Mouse (Mus musculus) adrenal gland, adult 2 months (tissue): ENCODE results near the gene Fau. TPM values are rescaled to one million over a fixed set of nuclear protein-coding genes. Genes with fewer than 3 reads are reported as not detected.
A peak's percentile ranks its signal among the peaks of the same experiment; 100 is the strongest.

Experiments
- DNase-seq: peaks from one replicate; pipeline ENCODE4 v3.0.0; 2021
- microRNA-seq, 2 experiments: library from miRNA; unstranded; fragments of <30 nt; microRNA quantifications; one replicate each; pipeline ENCODE4 v1.2.0; 2021
- polyA plus RNA-seq: library from polyadenylated mRNA; depleted of rRNA; stranded (reverse); fragments of >200 nt; gene quantifications from 2 replicates; pipeline ENCODE4 v1.2.3, GENCODE M21; 2012; rRNA removed
- total RNA-seq, 2 experiments: library from RNA; stranded (reverse); gene quantifications; 2 replicates each; pipeline ENCODE4 v1.2.3; 2021

The Fau gene
- total and polyA plus RNA-seq, 3 experiments: 984 to 1,229 (median 1,141) TPM

- DNase-seq: no peak
Observed at GRCm38 (mm10) chr19:6070571-6071250, 13.1 kb downstream of the Fau start.

GRCm38 (mm10) chr19:6071261-6071660 is 13.6 kb downstream of the Fau start:
- no peak for DNase-seq

- no peak for DNase-seq
Observed at GRCm38 (mm10) chr19:6073889-6074288, 16.2 kb downstream of the Fau start.

GRCm38 (mm10) chr19:6076564-6077393 is 19.1 kb downstream of the Fau start, which contains the start of gene Vps51:
Gene Vps51 (minus strand): TSS chr19:6077231.
- DNase-seq: peak; percentile 91

GRCm38 (mm10) chr19:6079983-6080480 is 22.4 kb downstream of the Fau start, which contains the start of gene Tmem262:
Gene Tmem262 (plus strand): TSS chr19:6080033.
- no peak for DNase-seq

GRCm38 (mm10) chr19:6082156-6082555 is 24.5 kb downstream of the Fau start, which contains the start of gene Gm28374:
Gene Gm28374 (minus strand): TSS chr19:6082256.
- no peak for DNase-seq

- peak; percentile 96 for DNase-seq
Observed at GRCm38 (mm10) chr19:6084478-6085248, 27.0 kb downstream of the Fau start, which contains the start of the genes Zfpl1 and Cdca5. Gene Zfpl1 (minus strand): TSS chr19:6084956. Gene Cdca5 (plus strand): TSS chr19:6084983.

GRCm38 (mm10) chr19:6085417-6085879 is 27.8 kb downstream of the Fau start:
- DNase-seq: peak; percentile 63

- DNase-seq: no peak
Observed at GRCm38 (mm10) chr19:6088841-6089240, 31.2 kb downstream of the Fau start.

- no peak for DNase-seq
Observed at GRCm38 (mm10) chr19:6094119-6094518, 36.5 kb downstream of the Fau start, which contains the start of gene AC131692.1. Gene AC131692.1 (plus strand): TSS chr19:6094419.

GRCm38 (mm10) chr19:6097847-6098246 is 40.2 kb downstream of the Fau start:
- DNase-seq: peak; percentile 27

GRCm38 (mm10) chr19:6101186-6101585 is 43.5 kb downstream of the Fau start:
- DNase-seq: no peak

- no peak for DNase-seq
Observed at GRCm38 (mm10) chr19:6102169-6102853, 44.7 kb downstream of the Fau start.

- DNase-seq: no peak
Observed at GRCm38 (mm10) chr19:6104476-6104875, 46.8 kb downstream of the Fau start.

- no peak for DNase-seq
Observed at GRCm38 (mm10) chr19:6105586-6105985, 47.9 kb downstream of the Fau start, which contains the start of gene Naaladl1. Gene Naaladl1 (plus strand): TSS chr19:6105782.

Small RNA genes within 50 kb of the gene (microRNA-seq; reads per million reads assigned to microRNA genes)
- gene Mir6988: 0.88 to 2.5 reads per million in 2 experiments

Other genes with a start within 250 kb of the Fau start
- 10 to 100 TPM; 41.2 to 51.4 TPM for gene Frmd8, start 182.6 kb upstream of the Fau start, total RNA-seq
- 27.8 and 36.4 TPM in 2 replicates for gene Frmd8, start 182.6 kb upstream of the Fau start, polyA plus RNA-seq
- gene Slc25a45, start 180.0 kb upstream of the Fau start, total RNA-seq: 10 to 100 TPM; 15.5 to 36.2 TPM
- 42.4 and 44.6 TPM in 2 replicates for gene Slc25a45, start 180.0 kb upstream of the Fau start, polyA plus RNA-seq
- gene Tigd3, start 163.7 kb upstream of the Fau start, total RNA-seq: 1 to 10 TPM; 1.0 to 1.1 TPM
- 0.48 and 0.53 TPM in 2 replicates for gene Tigd3, start 163.7 kb upstream of the Fau start, polyA plus RNA-seq
- 100 to 1,000 TPM in 1 of 2 experiments, 10 to 100 TPM in 1; 90.6 to 125 TPM for gene Dpf2, start 144.8 kb upstream of the Fau start, total RNA-seq
- 51.7 and 56.3 TPM in 2 replicates for gene Dpf2, start 144.8 kb upstream of the Fau start, polyA plus RNA-seq
- 1 to 10 TPM; 5.5 to 8.0 TPM for gene Cdc42ep2, start 133.0 kb upstream of the Fau start, total RNA-seq
- gene Cdc42ep2, start 133.0 kb upstream of the Fau start, polyA plus RNA-seq: 5.6 and 5.9 TPM in 2 replicates
- gene Pola2, start 93.6 kb upstream of the Fau start, total RNA-seq: 10 to 100 TPM; 15.9 to 20.4 TPM
- 36.0 and 41.0 TPM in 2 replicates for gene Pola2, start 93.6 kb upstream of the Fau start, polyA plus RNA-seq
- not detected for gene Slc22a20, start 71.7 kb upstream of the Fau start, total RNA-seq
- gene Slc22a20, start 71.7 kb upstream of the Fau start, polyA plus RNA-seq: not detected in 2 replicates
- 10 to 100 TPM; 34.9 to 42.1 TPM for gene Capn1, start 41.9 kb upstream of the Fau start, total RNA-seq
- 34.8 and 37.9 TPM in 2 replicates for gene Capn1, start 41.9 kb upstream of the Fau start, polyA plus RNA-seq
- 10 to 100 TPM; 54.1 to 71.3 TPM for gene Syvn1, start 11.3 kb upstream of the Fau start, total RNA-seq
- gene Syvn1, start 11.3 kb upstream of the Fau start, polyA plus RNA-seq: 87.3 and 114 TPM in 2 replicates
- gene Mrpl49, start 59 bp upstream of the Fau start, total RNA-seq: 10 to 100 TPM; 64.8 to 67.5 TPM
- gene Mrpl49, start 59 bp upstream of the Fau start, polyA plus RNA-seq: 15.8 and 17.0 TPM in 2 replicates
- 10 to 100 TPM; 24.7 to 37.5 TPM for gene Znhit2, start 3.3 kb downstream of the Fau start, total RNA-seq
- gene Znhit2, start 3.3 kb downstream of the Fau start, polyA plus RNA-seq: 134 and 152 TPM in 2 replicates
- 10 to 100 TPM; 22.0 to 48.3 TPM for gene Tm7sf2, start 10.5 kb downstream of the Fau start, total RNA-seq
- gene Tm7sf2, start 10.5 kb downstream of the Fau start, polyA plus RNA-seq: 91.9 and 126 TPM in 2 replicates
- 10 to 100 TPM; 57.1 to 60.0 TPM for gene Vps51, start 19.4 kb downstream of the Fau start, total RNA-seq
- gene Vps51, start 19.4 kb downstream of the Fau start, polyA plus RNA-seq: 64.4 and 66.3 TPM in 2 replicates
- not detected for gene Tmem262, start 22.2 kb downstream of the Fau start, total RNA-seq
- gene Tmem262, start 22.2 kb downstream of the Fau start, polyA plus RNA-seq: 1.0 TPM in 1 of 2 replicates, not detected in the other
- gene Gm28374, start 24.4 kb downstream of the Fau start, total RNA-seq: not detected
- gene Gm28374, start 24.4 kb downstream of the Fau start, polyA plus RNA-seq: 0.38 and 0.64 TPM in 2 replicates
- 10 to 100 TPM; 38.9 to 43.5 TPM for gene Zfpl1, start 27.1 kb downstream of the Fau start, total RNA-seq
- 91.2 and 122 TPM in 2 replicates for gene Zfpl1, start 27.1 kb downstream of the Fau start, polyA plus RNA-seq
- gene Cdca5, start 27.1 kb downstream of the Fau start, total RNA-seq: under 1 TPM; 0.73 to 0.98 TPM
- 0.32 and 0.80 TPM in 2 replicates for gene Cdca5, start 27.1 kb downstream of the Fau start, polyA plus RNA-seq
- gene AC131692.1, start 36.6 kb downstream of the Fau start, total RNA-seq: not detected
- not detected in 2 replicates for gene AC131692.1, start 36.6 kb downstream of the Fau start, polyA plus RNA-seq
- not detected for gene Naaladl1, start 47.9 kb downstream of the Fau start, total RNA-seq
- gene Naaladl1, start 47.9 kb downstream of the Fau start, polyA plus RNA-seq: 0.09 and 0.13 TPM in 2 replicates
- gene Sac3d1, start 60.8 kb downstream of the Fau start, total RNA-seq: 10 to 100 TPM; 15.7 to 16.5 TPM
- 92.6 and 97.2 TPM in 2 replicates for gene Sac3d1, start 60.8 kb downstream of the Fau start, polyA plus RNA-seq
- gene Snx15, start 70.5 kb downstream of the Fau start, total RNA-seq: 10 to 100 TPM; 27.0 to 28.2 TPM
- 76.8 and 81.1 TPM in 2 replicates for gene Snx15, start 70.5 kb downstream of the Fau start, polyA plus RNA-seq
- gene Batf2, start 83.1 kb downstream of the Fau start, total RNA-seq: 1 to 10 TPM; 1.8 to 2.6 TPM
- gene Batf2, start 83.1 kb downstream of the Fau start, polyA plus RNA-seq: 5.0 and 6.6 TPM in 2 replicates
- gene Arl2, start 83.7 kb downstream of the Fau start, total RNA-seq: 10 to 100 TPM; 84.1 to 96.5 TPM
- 313 and 329 TPM in 2 replicates for gene Arl2, start 83.7 kb downstream of the Fau start, polyA plus RNA-seq
- 1 to 10 TPM; 2.4 to 4.1 TPM for gene Majin, start 126.5 kb downstream of the Fau start, total RNA-seq
- gene Majin, start 126.5 kb downstream of the Fau start, polyA plus RNA-seq: 0.56 and 0.72 TPM in 2 replicates
- 10 to 100 TPM; 18.7 to 23.7 TPM for gene Gpha2, start 168.5 kb downstream of the Fau start, total RNA-seq
- 237 and 302 TPM in 2 replicates for gene Gpha2, start 168.5 kb downstream of the Fau start, polyA plus RNA-seq
- gene Ppp2r5b, start 178.0 kb downstream of the Fau start, total RNA-seq: 100 to 1,000 TPM in 1 of 2 experiments, 10 to 100 TPM in 1; 87.1 to 123 TPM
- gene Ppp2r5b, start 178.0 kb downstream of the Fau start, polyA plus RNA-seq: 247 and 266 TPM in 2 replicates
- gene Atg2a, start 183.8 kb downstream of the Fau start, total RNA-seq: 10 to 100 TPM; 31.0 to 36.0 TPM
- gene Atg2a, start 183.8 kb downstream of the Fau start, polyA plus RNA-seq: 105 and 108 TPM in 2 replicates
- 100 to 1,000 TPM; 129 to 133 TPM for gene Ehd1, start 218.9 kb downstream of the Fau start, total RNA-seq
- gene Ehd1, start 218.9 kb downstream of the Fau start, polyA plus RNA-seq: 470 and 474 TPM in 2 replicates
- 10 to 100 TPM; 14.4 to 24.6 TPM for gene Cdc42bpg, start 248.6 kb downstream of the Fau start, total RNA-seq
- 23.7 and 26.6 TPM in 2 replicates for gene Cdc42bpg, start 248.6 kb downstream of the Fau start, polyA plus RNA-seq